Mouse (Mus musculus) heart, adult 2 months (tissue): ENCODE data around the gene Phb2.

Experiments
- CTCF ChIP-seq: fragments of 200-600 bp; IDR thresholded peaks from 2 replicates; pipeline ENCODE4 v1.8.1; 2022; ENCODE audit warnings: antibody characterized with exemption, mild to moderate bottlenecking, moderate library complexity
- EP300 ChIP-seq: fragments of 200-500 bp; IDR thresholded peaks from 2 replicates; pipeline ENCODE4 v1.6.1; 2011; ENCODE audit warnings: low read depth, low read length, control low read depth; ENCODE audit not compliant: insufficient read depth
- POLR2A ChIP-seq: fragments of 200-500 bp; IDR thresholded peaks from 2 replicates; pipeline ENCODE4 v1.6.1; 2011; ENCODE audit warnings: mild to moderate bottlenecking, low read depth, low read length, control low read depth; ENCODE audit not compliant: insufficient read depth

DNA sequence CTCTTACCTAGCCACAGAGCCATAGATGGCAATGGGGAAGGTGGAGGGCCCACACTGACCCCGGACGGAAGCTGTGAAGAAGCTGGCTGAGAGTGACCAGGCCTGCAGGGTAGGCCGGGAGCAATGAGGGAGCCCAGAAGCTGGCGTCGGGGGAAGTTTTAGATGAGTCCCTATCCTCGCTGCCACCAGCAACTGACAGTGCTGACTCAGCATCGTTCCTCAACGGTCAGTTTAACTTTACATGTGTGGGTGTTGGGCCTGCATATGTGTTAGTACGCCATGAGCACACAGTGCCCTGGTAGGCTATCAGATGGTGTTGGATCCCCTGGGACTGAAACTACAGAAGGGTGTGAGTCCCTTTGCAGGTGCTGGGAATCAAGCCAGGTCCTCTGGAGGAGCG, 12.3 kb downstream of the Phb2 start:
- no peak for TF ChIP-seq POLR2A
- no peak for TF ChIP-seq CTCF
- no peak for TF ChIP-seq EP300
